Mouse (Mus musculus): Measurements from ENCODE around the gene Sfxn5. TPM values are rescaled to one million over a fixed set of nuclear protein-coding genes. Genes with fewer than 3 reads are reported as not detected.

Gene Sfxn5
- total RNA-seq, 2 experiments from 2014 or later = 4.6 to 4.8 TPM

GRCm38 (mm10) chr6:85339273-85339901 lies 6.2 kb upstream of the Sfxn5 start:
- no peak for DNase-seq (ENCODE audit: low spot score)
- intact Hi-C loops (cut with DNase I) = no loop called here

DNA sequence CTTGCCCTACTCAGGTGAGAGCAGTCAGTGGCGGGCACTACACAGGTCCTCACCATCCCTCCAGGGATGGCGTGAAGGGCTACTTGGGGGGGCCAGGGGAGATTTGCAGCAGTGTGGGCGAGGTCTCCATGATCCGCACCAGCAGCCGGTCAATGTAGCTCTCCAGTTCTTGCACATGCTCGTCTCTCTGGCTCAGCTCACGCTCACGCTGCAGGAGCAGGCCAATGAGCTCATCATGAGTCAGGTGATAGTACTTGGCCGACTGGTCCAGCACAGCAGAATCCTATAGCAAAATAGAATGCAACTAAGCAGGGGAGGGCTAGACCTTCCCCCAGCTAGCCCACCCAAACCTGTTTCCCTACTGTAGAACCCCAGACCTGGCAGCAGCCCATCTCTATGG lies 3.7 kb upstream of the Sfxn5 start:
- intact Hi-C loops (cut with DNase I) = no loop called here
- no peak for DNase-seq (ENCODE audit: low spot score)

GRCm38 (mm10) chr6:85335352-85335751 lies 2.1 kb upstream of the Sfxn5 start:
- DNase-seq (ENCODE audit: low spot score) = no peak
- intact Hi-C loops (cut with DNase I) = no loop called here

- DNase-seq (ENCODE audit: low spot score) = no peak
- intact Hi-C loops (cut with DNase I) = no loop called here
Observed at GRCm38 (mm10) chr6:85334851-85335250, 1.6 kb upstream of the Sfxn5 start.

GRCm38 (mm10) chr6:85334251-85334650 lies 1.0 kb upstream of the Sfxn5 start:
- no peak for DNase-seq (ENCODE audit: low spot score)
- intact Hi-C loops (cut with DNase I) = no loop called here

DNA sequence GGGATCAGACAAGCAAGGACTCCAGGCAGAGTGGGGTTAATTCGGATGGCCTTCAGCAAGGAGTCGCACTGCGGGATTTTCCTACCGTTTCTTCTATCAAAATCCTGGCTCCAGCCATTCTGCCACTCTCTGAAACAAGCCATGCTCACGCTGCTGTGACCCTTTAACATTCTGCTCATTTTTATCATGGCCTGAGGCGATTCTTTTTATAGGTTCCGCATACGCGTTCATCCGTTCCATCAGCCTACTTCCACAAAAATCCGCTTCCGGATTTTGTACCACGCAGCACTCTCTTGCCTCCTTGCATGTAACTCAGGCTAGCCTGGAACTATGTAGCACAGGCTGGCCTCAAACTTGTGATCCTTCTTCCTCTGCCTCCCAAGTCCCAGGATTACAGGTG lies 510 bp upstream of the Sfxn5 start:
- intact Hi-C loops (cut with DNase I) = no loop called here
- DNase-seq (ENCODE audit: low spot score) = no peak

GRCm38 (mm10) chr6:85332351-85332999 lies 747 bp downstream of the Sfxn5 start:
- no peak for DNase-seq (ENCODE audit: low spot score)
- intact Hi-C loops (cut with DNase I) = no loop called here

DNA sequence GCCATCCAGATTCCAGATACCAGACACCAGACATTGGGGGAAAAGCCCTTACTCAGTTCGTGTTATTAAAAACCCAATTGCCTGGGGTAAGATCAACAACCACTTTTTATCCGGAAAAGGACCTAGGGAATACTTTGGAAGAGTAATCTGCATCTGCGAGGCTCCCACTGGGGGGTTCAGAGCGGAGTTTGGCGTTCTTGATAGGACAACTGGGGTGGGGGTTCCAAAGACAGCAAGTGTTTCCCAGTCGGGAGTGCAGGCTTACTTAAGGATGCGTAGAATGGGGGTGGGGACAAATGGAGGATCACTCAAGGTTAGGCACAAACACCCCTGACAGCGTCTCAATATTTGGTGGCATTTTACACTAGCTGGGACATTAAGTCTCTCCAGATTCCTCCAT lies 1.5 kb downstream of the Sfxn5 start:
- no peak for DNase-seq (ENCODE audit: low spot score)
- intact Hi-C loops (cut with DNase I) = no loop called here

- no peak for DNase-seq (ENCODE audit: low spot score)
- intact Hi-C loops (cut with DNase I) = no loop called here
Observed at GRCm38 (mm10) chr6:85331221-85331735, 1.9 kb downstream of the Sfxn5 start.

DNA sequence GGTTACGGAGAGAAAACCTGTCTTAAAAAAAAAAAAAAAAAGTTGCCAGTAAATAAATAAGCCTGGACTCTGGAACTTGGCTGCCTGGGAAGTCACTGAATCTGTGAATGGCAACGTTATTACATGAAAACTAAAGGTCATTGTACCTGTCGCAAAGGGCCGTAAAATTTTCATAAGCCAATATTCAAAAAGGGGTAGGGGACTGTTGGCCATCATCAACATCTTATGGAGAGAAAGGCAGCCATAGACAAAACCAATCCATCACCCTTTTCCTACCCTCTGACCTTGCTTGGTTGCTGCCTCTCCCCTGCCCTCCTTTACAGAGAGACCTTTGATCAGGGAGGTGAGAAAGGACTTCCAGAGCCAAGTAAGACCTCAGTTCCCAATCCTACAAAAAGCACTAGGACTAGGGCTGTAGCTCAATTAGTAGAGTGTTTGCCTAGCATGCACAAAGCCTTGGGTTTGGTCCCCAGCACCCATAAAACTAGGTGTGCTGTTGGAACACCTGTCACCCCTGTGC lies 3.5 kb downstream of the Sfxn5 start:
- no peak for DNase-seq (ENCODE audit: low spot score)
- intact Hi-C loops (cut with DNase I) = no loop called here

DNA sequence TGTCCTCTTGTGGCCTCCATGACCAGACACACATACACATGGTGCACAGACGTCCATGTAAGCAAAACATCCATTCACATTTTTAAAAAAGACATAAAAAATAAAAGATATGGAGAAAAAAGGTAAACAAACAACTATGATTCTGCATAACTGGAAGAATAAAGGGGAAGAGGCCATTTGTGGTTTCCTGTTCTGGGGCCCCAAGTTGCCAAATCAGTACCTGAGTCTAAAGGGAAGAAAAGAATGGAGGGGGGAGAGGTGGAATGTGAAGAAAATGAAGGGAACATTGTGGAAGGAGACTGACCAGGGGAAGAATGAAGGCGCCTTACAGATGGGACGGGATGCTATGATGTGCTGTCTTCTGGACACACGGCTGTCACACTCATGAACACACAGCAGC lies 6.7 kb downstream of the Sfxn5 start:
- no peak for DNase-seq (ENCODE audit: low spot score)
- intact Hi-C loops (cut with DNase I) = no loop called here

DNA sequence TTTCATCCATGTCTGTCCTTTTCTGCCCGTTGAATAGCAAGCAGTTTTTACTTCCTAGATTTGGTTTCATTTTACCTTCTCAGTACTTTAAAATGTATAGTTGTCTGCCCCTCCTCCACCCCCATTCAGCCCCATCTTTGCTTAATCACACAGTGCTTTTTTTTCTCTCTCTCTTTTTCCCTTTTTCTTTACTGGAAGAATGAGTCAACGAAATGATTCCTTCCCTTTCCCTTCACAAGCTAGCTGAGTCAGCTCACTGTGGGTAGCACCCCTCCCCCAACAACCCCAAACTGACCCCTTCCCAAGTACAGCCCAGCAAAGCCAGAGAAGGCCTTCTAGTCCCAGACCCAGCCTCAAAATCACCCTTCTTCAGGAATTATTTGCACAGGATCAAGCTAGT lies 8.1 kb downstream of the Sfxn5 start:
- intact Hi-C loops (cut with DNase I) = no loop called here
- no peak for DNase-seq (ENCODE audit: low spot score)

DNA sequence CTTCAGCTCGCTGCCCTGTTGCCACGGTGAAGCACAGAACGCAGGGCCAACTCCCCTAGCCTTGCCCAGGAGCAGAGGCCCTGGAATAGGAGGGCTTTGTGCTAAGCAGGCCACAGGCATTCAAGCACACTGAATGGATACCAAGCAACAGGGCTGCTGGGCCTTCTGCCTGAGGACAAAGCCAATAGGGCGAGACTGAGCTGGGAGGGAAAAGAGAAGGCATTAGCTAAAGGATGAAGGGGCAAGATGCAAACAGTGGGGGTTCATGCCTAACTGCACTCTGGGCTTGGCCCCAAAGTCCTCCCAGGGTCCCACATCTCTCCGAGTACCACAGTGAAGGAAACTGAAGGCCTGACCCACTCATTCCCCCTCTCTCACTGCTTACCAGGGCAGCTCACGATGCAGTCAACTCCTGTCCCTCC lies 12.8 kb downstream of the Sfxn5 start:
- intact Hi-C loops (cut with DNase I) = no loop called here
- DNase-seq (ENCODE audit: low spot score) = no peak

DNA sequence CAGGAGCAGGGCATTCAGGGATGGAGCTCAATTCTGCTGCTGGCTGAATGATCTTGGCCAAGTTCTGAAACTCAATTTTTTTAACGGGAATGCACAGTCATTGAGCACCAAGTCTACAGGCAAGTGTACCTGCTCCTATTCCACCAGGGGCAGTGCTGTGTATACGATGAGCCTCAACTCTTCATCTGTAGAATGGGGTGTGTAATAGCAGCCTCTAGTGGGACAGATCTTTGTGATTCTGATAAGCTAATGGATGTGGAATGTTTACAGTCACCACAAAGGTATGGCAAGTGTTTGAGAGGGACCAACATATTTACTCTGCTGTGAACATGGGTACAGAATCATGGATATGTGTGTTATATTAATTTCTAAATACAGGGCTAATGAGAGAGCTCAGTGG lies 17.0 kb downstream of the Sfxn5 start:
- DNase-seq (ENCODE audit: low spot score) = no peak
- intact Hi-C loops (cut with DNase I) = no loop called here

DNA sequence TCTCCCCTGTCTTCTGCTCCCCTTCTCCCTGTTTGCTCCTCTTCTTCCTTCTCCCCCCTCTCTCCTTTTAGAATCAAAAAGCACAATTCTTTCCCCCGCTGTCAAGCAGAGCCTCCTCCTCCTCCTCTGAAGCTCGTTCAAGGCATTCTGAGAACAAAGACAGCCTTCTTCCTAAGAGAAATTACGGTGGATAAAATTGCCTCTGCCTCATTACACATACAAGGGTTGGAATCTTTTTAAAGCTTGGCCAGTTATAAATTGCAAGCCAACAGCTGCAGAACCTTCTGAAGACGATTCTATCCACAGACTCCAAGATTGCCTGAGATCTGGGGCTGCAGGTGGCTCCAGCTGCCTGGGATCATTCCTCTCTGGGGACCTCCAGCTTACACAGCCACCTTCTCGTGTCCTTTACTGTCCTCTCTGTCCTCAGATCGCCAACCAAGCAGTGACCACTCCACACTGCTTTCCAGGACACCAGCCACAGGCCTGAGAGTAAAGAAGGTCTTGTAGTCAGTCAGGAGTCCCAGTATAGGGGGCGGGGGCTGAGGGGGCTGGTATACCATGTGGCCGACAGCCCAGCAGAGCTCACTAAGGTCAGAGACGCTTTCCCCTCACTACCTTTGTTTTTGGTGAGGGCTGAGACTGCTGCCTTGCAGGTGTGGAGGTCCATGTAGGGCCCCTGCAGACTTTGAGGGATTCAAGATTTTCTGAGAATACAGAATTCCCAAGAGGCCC lies 19.0 kb downstream of the Sfxn5 start:
- no peak for DNase-seq (ENCODE audit: low spot score)
- intact Hi-C loops (cut with DNase I) = no loop called here

DNA sequence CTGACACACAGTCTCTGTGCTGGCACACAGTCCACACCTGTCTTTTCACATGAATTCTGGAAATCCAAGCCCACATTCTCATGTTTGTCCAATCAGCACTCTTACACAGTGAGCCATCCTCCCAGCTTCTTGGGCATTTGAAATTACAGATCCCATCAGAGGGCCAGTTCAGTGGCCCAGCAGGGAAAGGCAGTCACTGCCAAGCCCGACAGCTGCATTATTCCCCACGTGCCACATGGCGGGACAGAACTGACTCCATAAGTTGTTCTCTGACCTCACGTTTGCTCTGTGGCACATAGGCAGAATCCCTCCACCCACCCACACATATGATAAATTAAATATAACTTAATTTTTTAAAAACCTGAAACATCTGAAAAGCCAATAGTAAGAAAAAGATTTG lies 25.3 kb downstream of the Sfxn5 start:
- DNase-seq (ENCODE audit: low spot score) = no peak
- intact Hi-C loops (cut with DNase I) = no loop called here

- intact Hi-C loops (cut with DNase I) = no loop called here
- DNase-seq (ENCODE audit: low spot score) = no peak
Observed at GRCm38 (mm10) chr6:85306375-85306774, 26.8 kb downstream of the Sfxn5 start.

DNA sequence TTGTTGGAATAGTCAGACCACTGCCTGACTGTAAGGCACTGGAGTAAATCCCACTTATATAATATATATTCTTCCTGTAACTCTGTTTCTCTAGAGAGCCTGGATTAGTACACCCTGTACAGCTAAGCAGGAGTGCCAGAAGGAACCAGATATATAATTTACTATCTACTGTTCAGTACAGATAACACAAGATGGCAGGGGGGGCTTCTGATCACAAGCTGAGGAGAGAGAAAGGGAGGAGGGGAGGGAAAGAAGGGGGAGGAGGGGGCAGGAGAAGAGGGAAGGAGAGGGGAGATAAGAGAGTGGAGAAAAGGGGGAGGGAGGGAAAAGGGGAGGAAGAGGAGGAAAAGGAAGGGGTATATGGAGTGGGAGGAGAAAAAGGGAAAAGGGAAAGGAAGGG lies 27.4 kb downstream of the Sfxn5 start:
- intact Hi-C loops (cut with DNase I) = no loop called here

DNA sequence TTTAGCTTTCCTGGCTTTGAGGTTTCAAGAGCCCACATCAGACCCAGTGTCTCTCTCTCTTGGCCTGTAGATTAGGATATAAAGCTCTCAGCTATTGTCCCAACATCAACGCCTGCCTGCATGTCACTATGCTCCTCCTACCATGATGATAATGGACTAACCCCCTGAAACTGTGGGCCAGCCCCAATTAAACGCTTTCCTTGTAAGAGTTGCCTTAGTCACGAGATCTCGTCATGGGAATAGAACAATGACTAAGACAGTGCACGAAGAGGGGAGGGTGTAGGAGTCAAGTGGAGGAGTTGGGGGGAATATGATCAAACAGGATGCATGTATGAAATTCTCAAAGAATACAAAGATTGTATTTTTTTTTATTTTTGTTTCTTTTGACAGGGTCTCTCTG lies 28.3 kb downstream of the Sfxn5 start:
- intact Hi-C loops (cut with DNase I) = no loop called here
- DNase-seq (ENCODE audit: low spot score) = no peak

More for the DNA sequence above, 27.4 kb downstream of the Sfxn5 start:
- DNase-seq (ENCODE audit: low spot score) = no peak

DNA sequence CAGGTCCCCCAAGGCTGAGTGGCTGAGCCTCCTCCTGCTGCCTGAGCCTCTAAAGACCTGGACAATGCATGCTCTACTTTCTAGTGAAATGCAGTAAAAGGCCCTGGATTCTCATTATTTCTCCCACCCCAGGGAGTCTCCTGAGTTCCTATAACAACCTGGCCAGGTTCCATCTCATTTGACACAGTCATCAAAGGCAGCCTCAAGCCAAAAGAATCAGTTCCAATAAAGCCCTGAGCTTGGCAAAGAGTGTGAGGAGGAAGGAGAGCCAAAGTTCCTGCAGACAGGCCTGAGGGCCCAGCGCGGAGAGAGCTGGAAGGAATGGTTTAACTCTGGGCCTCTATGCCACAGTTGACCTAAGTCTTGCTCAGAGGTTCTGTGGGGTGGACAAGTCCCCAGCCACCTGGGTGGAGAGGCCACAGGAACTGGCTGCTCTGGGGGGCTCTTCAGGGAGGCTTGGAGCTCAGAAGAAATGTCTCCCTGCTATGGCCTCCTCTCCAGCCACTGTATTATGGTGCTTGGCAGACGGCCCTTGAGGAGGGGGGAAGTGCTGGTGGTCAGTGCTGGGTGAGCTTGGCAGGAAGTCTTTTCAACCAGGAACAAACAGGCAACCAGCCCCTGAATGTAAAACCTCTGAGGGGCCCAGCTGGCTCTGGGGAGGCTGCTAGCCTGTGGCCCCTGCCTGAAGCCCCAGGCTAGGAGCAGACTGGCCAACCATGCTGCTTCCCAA lies 30.7 kb downstream of the Sfxn5 start:
- peak; percentile 25 for DNase-seq (ENCODE audit: low spot score)
- intact Hi-C loops (cut with DNase I) = no loop called here
